Mouse (Mus musculus) gastrocnemius, adult 2 months (tissue): ENCODE measurements around the gene Zfp507. TPM values are rescaled to one million over a fixed set of nuclear protein-coding genes. Genes with fewer than 3 reads are reported as not detected.

ENCODE experiments used
- DNase-seq: peaks from one replicate; pipeline ENCODE4 v3.0.0; 2022
- H3K27ac ChIP-seq: fragments of 200-600 bp; 2 replicates; pipeline ENCODE4 v1.8.1; 2022; ENCODE audit warnings: mild to moderate bottlenecking
- H3K4me3 ChIP-seq: fragments of 200-600 bp; 2 replicates; pipeline ENCODE4 v1.8.1; 2022; ENCODE audit warnings: mild to moderate bottlenecking, moderate library complexity
- CTCF ChIP-seq: fragments of 200-600 bp; IDR thresholded peaks from 2 replicates; pipeline ENCODE4 v1.8.1; 2022; ENCODE audit warnings: antibody characterized with exemption, mild to moderate bottlenecking, moderate library complexity
- intact Hi-C: fragments of 180-260 bp; cut with DNase I; formaldehyde crosslinking; loops from one replicate; pipeline ENCODE4 v1.15.1; 2025
- total RNA-seq, 2 experiments: library from RNA; stranded (reverse); gene quantifications; 2 replicates each; pipeline ENCODE4 v1.2.3; 2021

Gene Zfp507
- total RNA-seq, 2 experiments from 2014 or later: 17.9 to 18.5 TPM

DNA sequence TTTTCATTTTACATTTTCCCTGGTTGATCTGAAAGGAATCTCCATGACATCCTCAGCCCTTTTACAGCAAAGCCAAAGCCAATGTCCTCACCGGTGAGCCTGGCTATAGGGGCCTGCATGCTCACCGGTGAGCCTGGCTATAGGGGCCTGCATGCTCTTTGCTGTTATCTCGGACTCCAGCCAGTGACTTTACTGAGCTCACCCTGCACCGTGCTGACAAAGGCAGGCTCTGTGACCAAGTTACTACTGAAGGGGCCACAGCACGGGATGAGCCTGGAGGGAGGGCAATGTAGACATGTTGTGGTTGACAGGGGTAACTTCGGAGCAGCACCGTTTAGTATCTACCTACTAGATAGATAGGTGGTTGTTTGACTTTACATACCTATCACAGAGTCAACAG, 32.7 kb downstream of the Zfp507 start:
- Histone ChIP-seq H3K4me3 (no peak overlapping the region), H3K27ac (no peak overlapping the region)
- intact Hi-C loops: no loop called here
- no peak for TF ChIP-seq CTCF
- DNase-seq: no peak

- intact Hi-C loops: no loop called here
- Histone ChIP-seq H3K4me3 (no peak overlapping the region), H3K27ac (no peak overlapping the region)
- no peak for DNase-seq
- no peak for TF ChIP-seq CTCF
Observed at GRCm38 (mm10) chr7:35764461-35764860, 38.3 kb downstream of the Zfp507 start.

- no peak for DNase-seq
- no peak for TF ChIP-seq CTCF
- Histone ChIP-seq H3K4me3 (no peak overlapping the region), H3K27ac (no peak overlapping the region)
- intact Hi-C loops: no loop called here
Observed at GRCm38 (mm10) chr7:35761801-35762200, 41.0 kb downstream of the Zfp507 start.

GRCm38 (mm10) chr7:35759602-35760001, 43.2 kb downstream of the Zfp507 start:
- DNase-seq: no peak
- peak; percentile 64 for TF ChIP-seq CTCF
- intact Hi-C loops: loop anchor here (5.0 kb wide), 1 partner anchor 107 kb away; no protein-coding TSS in a partner anchor
- H3K27ac ChIP-seq: no peak overlapping the region
- no peak overlapping the region for H3K4me3 ChIP-seq

- intact Hi-C loops: loop anchor here (5.0 kb wide), 1 partner anchor 104 kb away; no protein-coding TSS in a partner anchor
- no peak for DNase-seq
- peak; percentile 66 for TF ChIP-seq CTCF
- peak overlapping the region; percentile 1; the same call in 1 of the 2 replicates for H3K4me3 ChIP-seq
- no peak overlapping the region for H3K27ac ChIP-seq
Observed at GRCm38 (mm10) chr7:35756510-35757440, 46.0 kb downstream of the Zfp507 start.

DNA sequence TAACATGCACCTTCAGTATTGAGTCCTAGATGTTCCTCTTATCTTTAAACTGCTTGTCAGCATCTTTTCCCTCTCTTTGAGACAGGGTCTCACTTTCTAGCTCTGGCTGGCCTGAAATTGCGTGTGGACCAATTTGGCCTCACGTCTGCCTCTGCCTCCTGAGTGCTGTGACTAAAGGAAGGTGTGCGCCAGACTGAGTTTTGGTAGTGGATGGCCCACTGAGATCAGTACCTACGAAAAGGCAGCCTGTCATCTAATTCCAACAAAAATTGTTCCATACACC, 48.0 kb downstream of the Zfp507 start:
- peak overlapping the region; percentile 83 for H3K27ac ChIP-seq
- H3K4me3 ChIP-seq: peak overlapping the region; percentile 96
- intact Hi-C loops: loop anchor here (1.0 to 5.0 kb wide), 4 partner anchors 38 to 103 kb away; partner anchors contain the start of gene Zfp507
- no peak for DNase-seq
- TF ChIP-seq CTCF: no peak

- intact Hi-C loops: loop anchor here (1.0 to 5.0 kb wide), 3 partner anchors 37 to 68 kb away; partner anchors contain the start of gene Zfp507
- peak; percentile 94 for DNase-seq
- H3K27ac ChIP-seq: peak within 1 kb of the TSS; percentile 83
- TF ChIP-seq CTCF: no peak
- H3K4me3 ChIP-seq: peak within 1 kb of the TSS; percentile 96
Observed at GRCm38 (mm10) chr7:35754033-35754885, 48.5 kb downstream of the Zfp507 start, which contains the start of gene Dpy19l3. Gene Dpy19l3 (minus strand): TSS chr7:35754454.

GRCm38 (mm10) chr7:35753319-35754032, 49.3 kb downstream of the Zfp507 start:
- no peak for TF ChIP-seq CTCF

GRCm38 (mm10) chr7:35750873-35751272, 51.9 kb downstream of the Zfp507 start:
- intact Hi-C loops: loop anchor here (5.0 kb wide), 2 partner anchors 34 to 51 kb away; partner anchors contain the start of gene Zfp507
- Histone ChIP-seq H3K4me3 (peak overlapping the region; percentile 40), H3K27ac (peak overlapping the region; percentile 86)
- DNase-seq: no peak
- TF ChIP-seq CTCF: no peak

More at GRCm38 (mm10) chr7:35753319-35754032, 49.3 kb downstream of the Zfp507 start:
- DNase-seq: no peak
- intact Hi-C loops: loop anchor here (1.0 to 5.0 kb wide), 3 partner anchors 36 to 67 kb away; partner anchors contain the start of gene Zfp507
- Histone ChIP-seq H3K4me3 (peak overlapping the region; percentile 96), H3K27ac (peak overlapping the region; percentile 83)

DNA sequence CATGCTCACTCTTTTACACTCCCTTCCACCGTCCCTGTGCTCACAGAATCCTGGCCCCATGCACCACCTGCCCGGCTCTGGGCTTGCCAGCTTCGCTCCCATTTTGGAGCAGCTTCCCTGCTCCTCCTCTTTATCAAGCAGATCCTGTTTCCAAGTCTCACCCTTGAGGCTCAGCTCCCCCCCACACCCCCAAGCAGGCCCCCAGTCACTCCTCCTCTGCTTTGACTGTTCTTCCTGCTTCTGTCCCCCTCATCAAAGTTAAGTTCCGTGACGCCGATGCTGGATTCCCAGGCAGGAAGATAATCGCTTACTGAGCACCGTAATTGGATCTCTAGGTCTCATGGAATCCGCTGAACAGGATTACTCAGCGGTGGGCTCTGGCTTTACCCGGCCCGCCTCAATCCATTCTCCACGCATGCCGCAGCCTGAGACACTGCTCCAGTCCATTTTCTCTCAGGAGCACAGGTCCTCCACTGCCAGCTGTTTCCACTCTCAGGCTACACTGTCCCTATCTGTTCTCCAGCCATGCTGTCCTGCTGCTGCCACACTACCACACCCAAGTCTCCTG, 55.3 kb downstream of the Zfp507 start:
- no peak for TF ChIP-seq CTCF
- intact Hi-C loops: no loop called here
- peak; percentile 41 for DNase-seq
- peak overlapping the region; percentile 15; the same call in 1 of the 2 replicates for H3K4me3 ChIP-seq
- peak overlapping the region; percentile 71 for H3K27ac ChIP-seq

DNA sequence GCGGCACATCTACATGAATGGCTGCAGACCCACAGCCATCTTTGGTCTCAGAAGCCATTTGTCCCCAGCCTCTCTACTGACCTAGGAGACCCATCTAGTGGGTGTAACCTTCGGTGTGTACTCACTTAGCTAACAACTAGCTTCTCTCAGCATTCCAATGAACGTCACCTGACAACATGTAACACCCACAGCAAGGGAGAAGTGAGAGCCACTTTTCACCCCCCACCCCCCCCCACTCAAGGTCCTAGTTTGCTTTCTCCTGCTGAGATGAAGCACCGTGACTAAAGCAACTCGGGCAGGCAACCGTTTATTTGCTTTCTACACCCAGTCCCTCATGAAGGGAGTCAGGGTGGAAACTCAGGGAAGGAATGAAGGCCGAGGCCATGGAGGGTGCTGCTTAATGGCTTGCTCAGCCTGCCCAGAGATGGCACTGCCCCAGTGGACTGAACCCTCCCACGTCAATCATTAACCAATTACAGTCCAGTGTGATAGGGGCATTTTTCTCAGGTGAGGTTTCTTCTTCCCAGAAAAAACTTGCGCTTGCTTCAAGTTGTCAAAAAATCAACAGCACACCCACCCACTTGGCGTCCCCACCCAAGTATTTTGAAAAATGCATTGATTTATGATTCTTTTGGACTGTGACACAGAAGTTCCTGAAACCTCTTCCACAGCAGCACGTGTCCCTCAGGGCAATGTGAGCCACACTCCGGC, 56.0 kb downstream of the Zfp507 start:
- TF ChIP-seq CTCF: no peak
- no peak for DNase-seq
- H3K4me3 ChIP-seq: no peak overlapping the region
- peak overlapping the region; percentile 85 for H3K27ac ChIP-seq
- intact Hi-C loops: no loop called here
